Mouse (Mus musculus) neural tube, embryonic 14.5 days (tissue): ENCODE measurements around the gene Orm3. TPM values are rescaled to one million over a fixed set of nuclear protein-coding genes. Genes with fewer than 3 reads are reported as not detected.

Source experiments
- polyA plus RNA-seq: library from polyadenylated mRNA; unstranded; fragments of >200 nt; fragmentation: Nextera tagmentation; extraction: Ambion mirVana; gene quantifications from 2 replicates; pipeline ENCODE4 v1.2.1, GENCODE M21; 2014

Orm3 gene
- polyA plus RNA-seq, 1 experiment from 2014 or later: not detected

Other genes starting within 250 kb of the Orm3 start
- gene Ambp, start 201.4 kb upstream of the Orm3 start, polyA plus RNA-seq: 0.59 and 0.63 TPM in 2 replicates
- gene Kif12, start 184.0 kb upstream of the Orm3 start, polyA plus RNA-seq: 0.13 TPM in 1 of 2 replicates, not detected in the other
- gene Col27a1, start 142.2 kb upstream of the Orm3 start, polyA plus RNA-seq: 1.2 and 3.1 TPM in 2 replicates
- not detected in 2 replicates for gene Orm1, start 11.6 kb upstream of the Orm3 start, polyA plus RNA-seq
- not detected in 2 replicates for gene Orm2, start 6.3 kb downstream of the Orm3 start, polyA plus RNA-seq
- gene Akna, start 47.2 kb downstream of the Orm3 start, polyA plus RNA-seq: 2.5 and 3.8 TPM in 2 replicates
- gene Whrn, start 139.8 kb downstream of the Orm3 start, polyA plus RNA-seq: 4.0 and 6.2 TPM in 2 replicates
- 431 and 462 TPM in 2 replicates for gene Atp6v1g1, start 188.6 kb downstream of the Orm3 start, polyA plus RNA-seq
- gene Tmem268, start 202.6 kb downstream of the Orm3 start, polyA plus RNA-seq: 3.4 and 4.6 TPM in 2 replicates
- not detected in 2 replicates for gene Gm11213, start 249.1 kb downstream of the Orm3 start, polyA plus RNA-seq